In genomic region chr19:53322438-53323048, GRCm38 (mm10) we compare ENCODE assay signal across 22 mouse cellular contexts. TPM values are rescaled to one million over a fixed set of nuclear protein-coding genes. Genes with fewer than 3 reads are reported as not detected.
A peak's percentile ranks its signal among the peaks of the same experiment; 100 is the strongest.
DNase-seq lines count a peak whose midpoint lies in the region; ATAC-seq and TF ChIP-seq lines count a peak whose summit lies in the region.
"Had no signal": no experiment of that assay in that cellular context is flagged by ENCODE, and none has a peak within 500 bp of the region (broad histone marks: within the 10 kb centered on the region; RNA-seq: fewer than 3 reads in every experiment).

No protein-coding gene starts in this region.

- intact Hi-C loops in gastrocnemius, adult 2 months (cut with DNase I): no loop called here

- H3K36me3 ChIP-seq in liver, embryonic 14.5 days (replicated peaks; ENCODE audit: control insufficient read depth, insufficient read depth, low read depth): no peaks in the 10 kb centered on the region
- no peaks in the 10 kb centered on the region for H3K36me3 ChIP-seq in liver, embryonic 12.5 days
- no peaks in the 10 kb centered on the region for H3K36me3 ChIP-seq in liver, postnatal 0 days (replicated peaks; ENCODE audit: insufficient read depth, low read length)
- H3K36me3 ChIP-seq: forebrain, embryonic 10.5 days; hindbrain, embryonic 15.5 days; limb, embryonic 13.5 days; neural tube, embryonic 13.5 days had no signal

- ATAC-seq in liver, embryonic 14.5 days (ENCODE audit: insufficient read depth): no peak
- ATAC-seq in liver, embryonic 12.5 days: no peak
- no peak for ATAC-seq in liver, postnatal 0 days

- H3K9me3 ChIP-seq in liver, embryonic 14.5 days (ENCODE audit: control insufficient read depth, low read length): no peaks in the 10 kb centered on the region
- no peaks in the 10 kb centered on the region for H3K9me3 ChIP-seq in liver, embryonic 12.5 days (replicated peaks)
- H3K9me3 ChIP-seq in liver, postnatal 0 days (ENCODE audit: low read length): no peaks in the 10 kb centered on the region
- H3K9me3 ChIP-seq: forebrain, embryonic 10.5 days; hindbrain, embryonic 15.5 days; limb, embryonic 13.5 days; megakaryocyte, embryonic 14.5 days; neural tube, embryonic 13.5 days had no signal

- H3K4me2 ChIP-seq in liver, embryonic 14.5 days (ENCODE audit: low read depth): no peak overlapping the region
- H3K4me2 ChIP-seq in liver, embryonic 12.5 days: no peak overlapping the region
- no peak overlapping the region for H3K4me2 ChIP-seq in liver, postnatal 0 days (ENCODE audit: low read depth, low read length)
- H3K4me2 ChIP-seq: hindbrain, embryonic 15.5 days; limb, embryonic 13.5 days; neural tube, embryonic 13.5 days had no signal

- H3K9ac ChIP-seq in liver, embryonic 14.5 days (replicated peaks): no peak overlapping the region
- H3K9ac ChIP-seq in liver, embryonic 12.5 days: no peak overlapping the region
- no peak overlapping the region for H3K9ac ChIP-seq in liver, postnatal 0 days (replicated peaks)
- H3K9ac ChIP-seq: hindbrain, embryonic 15.5 days; limb, embryonic 13.5 days; neural tube, embryonic 13.5 days had no signal

- TF ChIP-seq EP300 in liver, embryonic 14.5 days (IDR thresholded peaks at IDR 0.05; ENCODE audit: low read depth): no peak
- TF ChIP-seq EP300 in liver, postnatal 0 days (IDR thresholded peaks at IDR 0.05; ENCODE audit: low read depth): no peak

- no peaks in the 10 kb centered on the region for H3K27me3 ChIP-seq in liver, embryonic 14.5 days (ENCODE audit: control insufficient read depth, insufficient read depth, low read length)
- H3K27me3 ChIP-seq in liver, embryonic 12.5 days (replicated peaks): no peaks in the 10 kb centered on the region
- H3K27me3 ChIP-seq in liver, postnatal 0 days (ENCODE audit: insufficient read depth, low read length): no peaks in the 10 kb centered on the region
- H3K27me3 ChIP-seq: hindbrain, embryonic 15.5 days; limb, embryonic 13.5 days; megakaryocyte, embryonic 14.5 days; neural tube, embryonic 13.5 days had no signal

- H3K4me1 ChIP-seq in liver, embryonic 14.5 days (replicated peaks; ENCODE audit: control insufficient read depth in 2 of 2, insufficient read depth in 2 of 2, low read length in 1 of 2): peaks cover 30 to 42% of the 10 kb centered on the region in 2 experiments
- peaks cover 88% of the 10 kb centered on the region for H3K4me1 ChIP-seq in liver, embryonic 12.5 days
- peaks cover 35% of the 10 kb centered on the region for H3K4me1 ChIP-seq in liver, postnatal 0 days (ENCODE audit: insufficient read depth)

- H3K27ac ChIP-seq in gastrocnemius, adult 2 months: no peak overlapping the region
- H3K27ac ChIP-seq in liver, embryonic 14.5 days: no peak overlapping the region
- H3K27ac ChIP-seq in liver, embryonic 12.5 days: no peak overlapping the region
- H3K27ac ChIP-seq in liver, postnatal 0 days (ENCODE audit: low read depth): no peak overlapping the region
- H3K27ac ChIP-seq: forebrain, embryonic 10.5 days; hindbrain, embryonic 15.5 days; limb, embryonic 13.5 days; neural tube, embryonic 13.5 days had no signal

- no peak for DNase-seq in gastrocnemius, adult 2 months
- DNase-seq in gastrocnemius, adult 18-20 months (ENCODE audit: low spot score): no peak
- DNase-seq in liver, embryonic 14.5 days (ENCODE audit: low read depth in 3 of 3, low spot score in 3 of 3): no peak
- DNase-seq in ES-CJ7 (ENCODE audit: low read depth, low spot score): peak; percentile 95
- DNase-seq in liver, postnatal 0 days: no peak
- DNase-seq in ovary, adult 18-20 months (ENCODE audit: low spot score): no peak
- DNase-seq: adrenal gland, adult 2 months; cerebellum, adult 11-12 months; heart, postnatal 10 days; thymus, postnatal 36 days had no signal

- H3K4me3 ChIP-seq in gastrocnemius, adult 2 months: no peak overlapping the region
- no peak overlapping the region for H3K4me3 ChIP-seq in liver, embryonic 14.5 days (ENCODE audit: insufficient read depth in 1 of 2, low read depth in 2 of 2, low read length in 2 of 2)
- no peak overlapping the region for H3K4me3 ChIP-seq in liver, embryonic 12.5 days
- H3K4me3 ChIP-seq in liver, postnatal 0 days (ENCODE audit: low read depth, low read length): no peak overlapping the region
- H3K4me3 ChIP-seq: forebrain, embryonic 10.5 days; hindbrain, embryonic 15.5 days; limb, embryonic 13.5 days; megakaryocyte, embryonic 14.5 days; neural tube, embryonic 13.5 days had no signal

- TF ChIP-seq CTCF in gastrocnemius, adult 2 months (IDR thresholded peaks at IDR 0.05): peak; percentile 52
- TF ChIP-seq CTCF in liver, embryonic 14.5 days (IDR thresholded peaks at IDR 0.05; ENCODE audit: low read depth): peak; percentile 48
- peak; percentile 42; the same call in 1 of the 2 replicates for TF ChIP-seq CTCF in liver, postnatal 0 days (IDR thresholded peaks at IDR 0.05; ENCODE audit: low read depth)

- 82% methylated on average over 12 of the region's 12 CpGs for WGBS in liver, embryonic 14.5 days (ENCODE audit: insufficient replicate concordance)
- WGBS in liver, embryonic 12.5 days (ENCODE audit: insufficient replicate concordance): 81% methylated on average over 12 of the region's 12 CpGs
- WGBS in liver, postnatal 0 days (ENCODE audit: insufficient replicate concordance): 88% methylated on average over 12 of the region's 12 CpGs

RNA-seq across cellular contexts. Expression of gene Mxi1, which starts 12.2 kb away (rescaled TPM):
- total RNA-seq in gastrocnemius, adult 2 months (2021): 10 to 100 TPM; 38.1 to 53.6 TPM
- total RNA-seq in gastrocnemius, adult 18-20 months (2021): 10 to 100 TPM; 53.1 to 55.9 TPM
- polyA plus RNA-seq in liver, embryonic 14.5 days (2012; rRNA removed): 11.1 and 16.5 TPM in 2 replicates
- 27.7 and 33.1 TPM in 2 replicates for polyA plus RNA-seq in liver, embryonic 14.5 days (2014; fragmentation: Nextera tagmentation; extraction: Ambion mirVana)
- 38.3 and 39.3 TPM in 2 replicates for polyA plus RNA-seq in liver, embryonic 12.5 days (2016; fragmentation: Nextera tagmentation; extraction: Ambion mirVana)
- polyA plus RNA-seq in liver, postnatal 0 days (2015; fragmentation: Nextera tagmentation; extraction: Ambion mirVana): 24.4 and 24.5 TPM in 2 replicates

RNA-seq across cellular contexts. Expression of gene Gm10197, which starts 49.0 kb away (rescaled TPM):
- not detected for total RNA-seq in gastrocnemius, adult 2 months (2021)
- not detected for total RNA-seq in gastrocnemius, adult 18-20 months (2021)
- not detected in 2 replicates for polyA plus RNA-seq in liver, embryonic 14.5 days (2012; rRNA removed)
- polyA plus RNA-seq in liver, embryonic 14.5 days (2014; fragmentation: Nextera tagmentation; extraction: Ambion mirVana): 3.0 TPM in 1 of 2 replicates, not detected in the other
- polyA plus RNA-seq in liver, embryonic 12.5 days (2016; fragmentation: Nextera tagmentation; extraction: Ambion mirVana): not detected in 2 replicates
- not detected in 2 replicates for polyA plus RNA-seq in liver, postnatal 0 days (2015; fragmentation: Nextera tagmentation; extraction: Ambion mirVana)
- total RNA-seq: adrenal gland, adult 2 months; heart, postnatal 10 days; layer of hippocampus, adult 18-20 months had no signal
- polyA plus RNA-seq: adrenal gland, adult 2 months; brain, embryonic 14.5 days; embryonic facial prominence, embryonic 14.5 days; forebrain, embryonic 10.5 days; gonadal fat pad, adult 2 months; hindbrain, embryonic 15.5 days; limb, embryonic 13.5 days; lung, embryonic 16.5 days; neural tube, embryonic 13.5 days; stomach, embryonic 16.5 days had no signal
